Mouse (Mus musculus): ENCODE data around the gene Plcg2. TPM values are rescaled to one million over a fixed set of nuclear protein-coding genes. Genes with fewer than 3 reads are reported as not detected.

The Plcg2 gene
- polyA plus RNA-seq, 1 experiment from 2014 or later = 2.4 TPM

DNA sequence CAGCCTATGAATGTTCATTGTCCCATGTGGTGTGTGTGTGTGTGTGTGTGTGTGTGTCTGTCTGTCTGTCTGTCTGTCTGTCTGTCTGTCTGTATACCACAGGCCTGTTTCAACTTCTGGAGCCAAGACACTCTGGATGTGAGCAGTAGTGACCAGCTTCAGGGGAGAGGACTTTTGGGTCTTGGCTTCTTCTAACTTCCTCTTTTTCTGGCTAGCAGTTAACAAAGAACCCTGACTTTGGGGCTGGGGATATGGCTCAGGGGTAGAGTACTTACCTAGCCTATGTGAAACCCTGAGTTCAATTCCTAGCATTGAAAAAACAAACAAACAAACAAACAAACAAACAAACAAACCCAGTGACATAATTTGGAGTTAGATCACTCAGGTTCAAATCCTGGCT, 44.9 kb downstream of the Plcg2 start:
- Histone ChIP-seq H3K9me3 (ENCODE audit: control insufficient read depth, low read length) (no peaks in the 10 kb centered on the region), H3K4me1 (replicated peaks; ENCODE audit: control insufficient read depth, insufficient read depth) (no peaks in the 10 kb centered on the region), H3K4me3 (ENCODE audit: low read depth, low read length) (no peak overlapping the region), H3K4me2 (replicated peaks; ENCODE audit: low read depth) (no peak overlapping the region), H3K36me3 (ENCODE audit: control insufficient read depth, insufficient read depth, low read length) (no peaks in the 10 kb centered on the region), H3K9ac (ENCODE audit: low read length) (no peak overlapping the region), H3K27ac (replicated peaks) (no peak overlapping the region), H3K27me3 (ENCODE audit: control insufficient read depth, insufficient read depth, low read length) (no peaks in the 10 kb centered on the region)
- DNase-seq (ENCODE audit: low spot score) (no peak), ATAC-seq (ENCODE audit: low FRiP score, low TSS enrichment) (no peak)
- TF ChIP-seq CTCF (IDR thresholded peaks at IDR 0.05; ENCODE audit: low read depth) = no peak
- TF ChIP-seq EP300 (optimal IDR thresholded peaks at IDR 0.05) = no peak

- no peak for TF ChIP-seq EP300 (optimal IDR thresholded peaks at IDR 0.05)
- TF ChIP-seq CTCF (IDR thresholded peaks at IDR 0.05; ENCODE audit: low read depth) = no peak
- H3K9me3 ChIP-seq (ENCODE audit: control insufficient read depth, low read length) = no peaks in the 10 kb centered on the region
- H3K27ac ChIP-seq (replicated peaks) = no peak overlapping the region
- no peaks in the 10 kb centered on the region for H3K27me3 ChIP-seq (ENCODE audit: control insufficient read depth, insufficient read depth, low read length)
- no peak overlapping the region for H3K4me2 ChIP-seq (replicated peaks; ENCODE audit: low read depth)
- ATAC-seq (ENCODE audit: low FRiP score, low TSS enrichment) (no peak), DNase-seq (ENCODE audit: low spot score) (no peak)
- no peak overlapping the region for H3K9ac ChIP-seq (ENCODE audit: low read length)
- no peak overlapping the region for H3K4me3 ChIP-seq (ENCODE audit: low read depth, low read length)
- no peaks in the 10 kb centered on the region for H3K36me3 ChIP-seq (ENCODE audit: control insufficient read depth, insufficient read depth, low read length)
- no peaks in the 10 kb centered on the region for H3K4me1 ChIP-seq (replicated peaks; ENCODE audit: control insufficient read depth, insufficient read depth)
- 70% methylated on average over 6 of the region's 6 CpGs for WGBS
These were observed 45.7 kb downstream of the Plcg2 start for GRCm38 (mm10) chr8:117543789-117544188.

DNA sequence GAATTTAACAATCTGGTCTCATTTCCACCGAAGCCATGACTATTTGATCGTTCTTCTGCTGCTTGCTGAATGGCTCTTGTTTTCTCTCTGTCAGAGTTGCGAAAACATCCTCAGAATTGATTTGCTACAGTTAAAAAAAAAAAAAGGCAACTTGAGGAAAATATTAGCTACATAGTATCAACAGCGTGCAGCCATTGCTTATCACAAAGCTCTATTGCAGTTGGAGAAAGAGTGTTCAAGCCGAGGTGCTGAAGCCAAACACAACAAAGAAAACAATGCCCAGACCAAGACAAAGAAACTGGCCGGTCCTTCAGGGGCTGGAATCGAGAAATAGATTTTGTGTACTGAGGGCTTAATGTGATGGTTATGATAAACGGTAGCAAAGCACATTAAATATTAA, 47.0 kb downstream of the Plcg2 start:
- no peaks in the 10 kb centered on the region for H3K4me1 ChIP-seq (replicated peaks; ENCODE audit: control insufficient read depth, insufficient read depth)
- WGBS = 65% methylated on average over 8 of the region's 8 CpGs
- DNase-seq (ENCODE audit: low spot score) = no peak
- TF ChIP-seq EP300 (optimal IDR thresholded peaks at IDR 0.05) (no peak), CTCF (IDR thresholded peaks at IDR 0.05; ENCODE audit: low read depth) (no peak)
- no peak for ATAC-seq (ENCODE audit: low FRiP score, low TSS enrichment)
- no peak overlapping the region for H3K27ac ChIP-seq (replicated peaks)
- H3K4me2 ChIP-seq (replicated peaks; ENCODE audit: low read depth) = no peak overlapping the region
- no peaks in the 10 kb centered on the region for H3K9me3 ChIP-seq (ENCODE audit: control insufficient read depth, low read length)
- H3K4me3 ChIP-seq (ENCODE audit: low read depth, low read length) = no peak overlapping the region
- no peak overlapping the region for H3K9ac ChIP-seq (ENCODE audit: low read length)
- no peaks in the 10 kb centered on the region for H3K27me3 ChIP-seq (ENCODE audit: control insufficient read depth, insufficient read depth, low read length)
- no peaks in the 10 kb centered on the region for H3K36me3 ChIP-seq (ENCODE audit: control insufficient read depth, insufficient read depth, low read length)

GRCm38 (mm10) chr8:117546386-117546785, 48.3 kb downstream of the Plcg2 start:
- Histone ChIP-seq H3K4me3 (ENCODE audit: low read depth, low read length) (no peak overlapping the region), H3K9ac (ENCODE audit: low read length) (peak overlapping the region; percentile 3; the same call in 1 of the 2 replicates), H3K9me3 (ENCODE audit: control insufficient read depth, low read length) (no peaks in the 10 kb centered on the region), H3K27me3 (ENCODE audit: control insufficient read depth, insufficient read depth, low read length) (no peaks in the 10 kb centered on the region), H3K27ac (replicated peaks) (no peak overlapping the region), H3K36me3 (ENCODE audit: control insufficient read depth, insufficient read depth, low read length) (no peaks in the 10 kb centered on the region), H3K4me1 (replicated peaks; ENCODE audit: control insufficient read depth, insufficient read depth) (no peaks in the 10 kb centered on the region), H3K4me2 (replicated peaks; ENCODE audit: low read depth) (no peak overlapping the region)
- DNase-seq (ENCODE audit: low spot score) = peak; percentile 52
- no peak for TF ChIP-seq CTCF (IDR thresholded peaks at IDR 0.05; ENCODE audit: low read depth)
- no peak for TF ChIP-seq EP300 (optimal IDR thresholded peaks at IDR 0.05)
- 65% methylated on average over 5 of the region's 5 CpGs for WGBS
- no peak for ATAC-seq (ENCODE audit: low FRiP score, low TSS enrichment)

DNA sequence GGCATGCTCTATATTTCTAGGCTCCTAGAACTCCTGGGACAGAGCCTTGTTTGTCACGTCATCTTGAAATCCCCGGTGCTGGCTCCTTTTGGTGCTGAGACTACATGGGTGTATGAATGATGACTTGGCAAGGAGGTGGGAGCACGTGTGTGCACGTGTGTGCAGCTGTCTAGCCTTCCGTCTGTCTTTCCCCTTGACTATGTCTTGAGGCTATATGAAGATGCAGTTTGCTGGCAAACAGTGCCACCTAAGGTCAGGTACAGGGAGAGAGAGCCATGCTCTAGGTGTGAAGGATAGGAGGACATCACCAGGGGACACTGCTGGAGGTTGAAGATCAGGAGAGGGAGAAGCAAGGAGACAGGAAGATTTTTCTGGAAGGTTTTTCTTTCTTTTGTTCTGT, 49.9 kb downstream of the Plcg2 start:
- ATAC-seq (ENCODE audit: low FRiP score, low TSS enrichment) (no peak), DNase-seq (ENCODE audit: low spot score) (no peak)
- H3K27ac ChIP-seq (replicated peaks) = no peak overlapping the region
- 78% methylated on average over 5 of the region's 5 CpGs for WGBS
- TF ChIP-seq EP300 (optimal IDR thresholded peaks at IDR 0.05) (no peak), CTCF (IDR thresholded peaks at IDR 0.05; ENCODE audit: low read depth) (peak; percentile 43)
- H3K9ac ChIP-seq (ENCODE audit: low read length) = no peak overlapping the region
- no peak overlapping the region for H3K4me2 ChIP-seq (replicated peaks; ENCODE audit: low read depth)
- H3K27me3 ChIP-seq (ENCODE audit: control insufficient read depth, insufficient read depth, low read length) = no peaks in the 10 kb centered on the region
- no peaks in the 10 kb centered on the region for H3K9me3 ChIP-seq (ENCODE audit: control insufficient read depth, low read length)
- no peaks in the 10 kb centered on the region for H3K4me1 ChIP-seq (replicated peaks; ENCODE audit: control insufficient read depth, insufficient read depth)
- no peaks in the 10 kb centered on the region for H3K36me3 ChIP-seq (ENCODE audit: control insufficient read depth, insufficient read depth, low read length)
- no peak overlapping the region for H3K4me3 ChIP-seq (ENCODE audit: low read depth, low read length)

DNA sequence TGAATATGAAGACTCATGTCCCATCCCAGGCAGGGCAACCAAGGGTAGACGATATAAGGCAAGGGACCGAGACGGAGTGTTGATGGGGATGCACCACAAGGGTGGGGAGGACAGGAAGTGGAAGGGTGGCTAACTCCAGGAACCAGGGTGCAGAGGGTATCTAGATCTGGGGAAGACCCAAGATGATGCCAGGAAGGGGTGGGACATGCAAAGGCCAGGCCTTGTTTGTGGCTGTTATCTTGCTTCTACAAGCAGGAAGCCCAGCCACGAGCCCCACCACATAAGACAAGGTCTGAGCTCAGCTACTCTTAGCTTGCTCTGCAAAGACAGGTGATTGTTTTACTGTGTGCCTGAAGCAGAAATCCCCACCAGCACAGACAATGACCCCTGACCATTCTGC, 50.4 kb downstream of the Plcg2 start:
- no peak overlapping the region for H3K27ac ChIP-seq (replicated peaks)
- DNase-seq (ENCODE audit: low spot score) (no peak), ATAC-seq (ENCODE audit: low FRiP score, low TSS enrichment) (no peak)
- H3K4me2 ChIP-seq (replicated peaks; ENCODE audit: low read depth) = no peak overlapping the region
- no peaks in the 10 kb centered on the region for H3K4me1 ChIP-seq (replicated peaks; ENCODE audit: control insufficient read depth, insufficient read depth)
- H3K36me3 ChIP-seq (ENCODE audit: control insufficient read depth, insufficient read depth, low read length) = no peaks in the 10 kb centered on the region
- WGBS = 89% methylated on average over 3 of the region's 4 CpGs
- H3K9ac ChIP-seq (ENCODE audit: low read length) = no peak overlapping the region
- H3K27me3 ChIP-seq (ENCODE audit: control insufficient read depth, insufficient read depth, low read length) = no peaks in the 10 kb centered on the region
- no peak overlapping the region for H3K4me3 ChIP-seq (ENCODE audit: low read depth, low read length)
- H3K9me3 ChIP-seq (ENCODE audit: control insufficient read depth, low read length) = no peaks in the 10 kb centered on the region
- TF ChIP-seq CTCF (IDR thresholded peaks at IDR 0.05; ENCODE audit: low read depth) (no peak), EP300 (optimal IDR thresholded peaks at IDR 0.05) (no peak)

Measured in stomach, postnatal 0 days (tissue).